Comparison of ENCODE assay signal across 8 mouse cellular contexts in the genomic region with DNA sequence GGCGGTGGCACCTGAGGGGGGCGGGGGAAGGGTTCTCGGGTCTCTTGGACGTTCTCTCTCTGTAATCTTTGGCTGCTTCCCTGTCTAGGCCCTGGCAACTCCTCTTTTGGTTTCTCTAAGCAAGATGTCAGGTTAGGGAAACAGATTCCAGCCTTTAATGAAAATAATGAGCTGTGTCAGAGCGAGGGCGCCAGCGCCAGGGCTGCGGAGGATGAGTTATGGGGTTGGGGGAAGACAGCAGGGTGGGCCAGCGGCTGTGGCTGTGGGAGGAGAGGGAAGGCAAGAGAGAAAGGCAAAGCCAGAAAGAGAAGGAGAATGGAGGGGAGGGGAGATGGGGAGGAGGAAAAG.
DNase-seq lines count a peak whose midpoint lies in the region; ATAC-seq and TF ChIP-seq lines count a peak whose summit lies in the region.

No protein-coding gene starts in this region.

- WGBS in hindbrain, embryonic 14.5 days = 15% methylated on average over 9 of the region's 9 CpGs
- 15% methylated on average over 9 of the region's 9 CpGs for WGBS in liver, embryonic 15.5 days (ENCODE audit: insufficient replicate concordance)
- 12% methylated on average over 9 of the region's 9 CpGs for WGBS in neural tube, embryonic 13.5 days

- TF ChIP-seq POLR2A in CH12.LX (IDR thresholded peaks at IDR 0.05; ENCODE audit: low read depth, low read length) = no peak

- peak overlapping the region in 2 of 3 experiments; percentile 10 to 51 for H3K4me3 ChIP-seq in CH12.LX (replicated peaks in 1 of 3; ENCODE audit: low read depth in 2 of 3, low read length in 2 of 3, poor library complexity in 1 of 3)
- H3K4me3 ChIP-seq in brown adipose tissue, adult 24 weeks (ENCODE audit: insufficient read depth, low read depth, low read length) = peak overlapping the region; percentile 27
- no peak overlapping the region for H3K4me3 ChIP-seq in hindbrain, embryonic 14.5 days (replicated peaks; ENCODE audit: low read length)
- peak overlapping the region; percentile 28 for H3K4me3 ChIP-seq in liver, embryonic 15.5 days (replicated peaks)
- H3K4me3 ChIP-seq in neural tube, embryonic 13.5 days = no peak overlapping the region

- H3K79me2 ChIP-seq in CH12.LX (replicated peaks; ENCODE audit: control insufficient read depth, extremely low read depth, insufficient read depth, poor library complexity, severe bottlenecking) = no peaks in the 10 kb centered on the region

- 0 out of 2 replicates have a peak, but pooled peaks have one; percentile 29 for ATAC-seq in hindbrain, embryonic 14.5 days (ENCODE audit: low FRiP score)
- ATAC-seq in liver, embryonic 15.5 days (ENCODE audit: insufficient read depth) = no peak
- ATAC-seq in neural tube, embryonic 13.5 days (ENCODE audit: low read depth) = peak; percentile 65; the same call in 1 of the 2 replicates
- ATAC-seq in erythroblast, adult 5-6 weeks (replicated peaks; ENCODE audit: low FRiP score, poor library complexity, severe bottlenecking) = no peak

- peaks cover 5% of the 10 kb centered on the region for H3K27me3 ChIP-seq in CH12.LX (replicated peaks)
- H3K27me3 ChIP-seq in hindbrain, embryonic 14.5 days (ENCODE audit: control insufficient read depth, insufficient read depth, low read length) = no peaks in the 10 kb centered on the region
- peaks cover 41% of the 10 kb centered on the region for H3K27me3 ChIP-seq in liver, embryonic 15.5 days
- no peaks in the 10 kb centered on the region for H3K27me3 ChIP-seq in neural tube, embryonic 13.5 days

- dilution Hi-C loops in CH12.LX (cut with MboI; ENCODE audit: extremely low pct_ligation_motif_present, extremely low pct_unique_long_range_greater_than_20kb, low sequenced_read_pairs) = no loop called here

- in situ Hi-C loops in CH12.LX (cut with MboI; ENCODE audit: low pct_ligation_motif_present, low pct_unique_long_range_greater_than_20kb, low sequenced_read_pairs) = no loop called here

- no peak for TF ChIP-seq CTCF in CH12.LX (conservative IDR thresholded peaks at IDR 0.05 in 1 of 2, IDR thresholded peaks at IDR 0.05 in 1 of 2; ENCODE audit: low read depth in 2 of 2, low read length in 2 of 2)

- no peak overlapping the region for H3K27ac ChIP-seq in CH12.LX (ENCODE audit: insufficient read depth, low read depth)
- peak overlapping the region; percentile 46 for H3K27ac ChIP-seq in brown adipose tissue, adult 24 weeks (replicated peaks; ENCODE audit: low read depth, low read length)
- H3K27ac ChIP-seq in hindbrain, embryonic 14.5 days = peak overlapping the region; percentile 74
- no peak overlapping the region for H3K27ac ChIP-seq in liver, embryonic 15.5 days (replicated peaks)
- H3K27ac ChIP-seq in neural tube, embryonic 13.5 days (replicated peaks) = peak overlapping the region; percentile 64

- DNase-seq in CH12.LX (ENCODE audit: extremely low read depth) = no peak
- peak; percentile 32 for DNase-seq in hindbrain, embryonic 14.5 days (ENCODE audit: low spot score)
- DNase-seq in spleen, postnatal 4 days (ENCODE audit: low spot score in 2 of 2) = no peak
- DNase-seq in thymus, postnatal 14 days = no peak

- H3K4me2 ChIP-seq in CH12.LX (ENCODE audit: insufficient read depth, low read depth, poor library complexity, severe bottlenecking) = peak overlapping the region; percentile 68
- H3K4me2 ChIP-seq in hindbrain, embryonic 14.5 days (replicated peaks) = peak overlapping the region; percentile 32; the same call in 1 of the 2 replicates
- peak overlapping the region; percentile 48 for H3K4me2 ChIP-seq in liver, embryonic 15.5 days
- peak overlapping the region; percentile 37 for H3K4me2 ChIP-seq in neural tube, embryonic 13.5 days

- peaks cover 5% of the 10 kb centered on the region for H3K9me3 ChIP-seq in CH12.LX (replicated peaks; ENCODE audit: low read length)
- H3K9me3 ChIP-seq in hindbrain, embryonic 14.5 days (ENCODE audit: control insufficient read depth, low read length) = no peaks in the 10 kb centered on the region
- no peaks in the 10 kb centered on the region for H3K9me3 ChIP-seq in liver, embryonic 15.5 days (replicated peaks)
- H3K9me3 ChIP-seq in neural tube, embryonic 13.5 days = no peaks in the 10 kb centered on the region

- no peak for TF ChIP-seq EP300 in CH12.LX (IDR thresholded peaks at IDR 0.05; ENCODE audit: low read length)

- peaks cover 18 to 60% of the 10 kb centered on the region in 2 experiments for H3K4me1 ChIP-seq in CH12.LX (ENCODE audit: control insufficient read depth in 1 of 2, insufficient read depth in 2 of 2)
- peaks cover 22% of the 10 kb centered on the region for H3K4me1 ChIP-seq in brown adipose tissue, adult 24 weeks (ENCODE audit: control insufficient read depth, insufficient read depth, insufficient read length, low read length)
- H3K4me1 ChIP-seq in hindbrain, embryonic 14.5 days (replicated peaks; ENCODE audit: control insufficient read depth, insufficient read depth, low read length) = peaks cover 22% of the 10 kb centered on the region
- H3K4me1 ChIP-seq in liver, embryonic 15.5 days (replicated peaks) = peaks cover 11% of the 10 kb centered on the region
- peaks cover 47% of the 10 kb centered on the region for H3K4me1 ChIP-seq in neural tube, embryonic 13.5 days (replicated peaks)

- H3K36me3 ChIP-seq in CH12.LX (replicated peaks in 1 of 2; ENCODE audit: control insufficient read depth in 1 of 2, insufficient read depth in 1 of 2, low read length in 1 of 2) = no peaks in the 10 kb centered on the region
- no peaks in the 10 kb centered on the region for H3K36me3 ChIP-seq in hindbrain, embryonic 14.5 days (replicated peaks; ENCODE audit: control insufficient read depth, insufficient read depth)
- no peaks in the 10 kb centered on the region for H3K36me3 ChIP-seq in liver, embryonic 15.5 days (replicated peaks)
- no peaks in the 10 kb centered on the region for H3K36me3 ChIP-seq in neural tube, embryonic 13.5 days

- TF ChIP-seq RAD21 in CH12.LX (IDR thresholded peaks at IDR 0.05; ENCODE audit: low read depth, low read length) = no peak

- H3K9ac ChIP-seq in CH12.LX (ENCODE audit: insufficient read depth, low read depth) = no peak overlapping the region
- H3K9ac ChIP-seq in hindbrain, embryonic 14.5 days = 0 out of 2 replicates have a peak overlapping the region, but pooled peaks have one; percentile 2
- H3K9ac ChIP-seq in liver, embryonic 15.5 days = no peak overlapping the region
- peak overlapping the region; percentile 59 for H3K9ac ChIP-seq in neural tube, embryonic 13.5 days

TF ChIP-seq in CH12.LX, 34 proteins besides CTCF, POLR2A, EP300 and RAD21:
- no peak for TF ChIP-seq CHD1 (IDR thresholded peaks at IDR 0.05; ENCODE audit: low read depth, low read length)
- no peak for TF ChIP-seq TBP (conservative IDR thresholded peaks at IDR 0.05; ENCODE audit: low read depth, low read length)
- no peak for TF ChIP-seq ZKSCAN1 (IDR thresholded peaks at IDR 0.05; ENCODE audit: borderline replicate concordance, low read depth, low read length)
- no peak for TF ChIP-seq USF2 (conservative IDR thresholded peaks at IDR 0.05; ENCODE audit: low read depth, low read length)
- TF ChIP-seq BHLHE40 (IDR thresholded peaks at IDR 0.05; ENCODE audit: low read depth, low read length) = no peak
- no peak for TF ChIP-seq MYC (IDR thresholded peaks at IDR 0.05; ENCODE audit: low read depth, low read length)
- no peak for TF ChIP-seq SIN3A (IDR thresholded peaks at IDR 0.05; ENCODE audit: low read length)
- no peak for TF ChIP-seq KAT2A (IDR thresholded peaks at IDR 0.05; ENCODE audit: insufficient replicate concordance, low read length)
- TF ChIP-seq NELFE (IDR thresholded peaks at IDR 0.05; ENCODE audit: low read depth, low read length) = no peak
- no peak for TF ChIP-seq ETS1 (conservative IDR thresholded peaks at IDR 0.05; ENCODE audit: low read depth, low read length)
- no peak for TF ChIP-seq PAX5 (IDR thresholded peaks at IDR 0.05; ENCODE audit: low read length)
- TF ChIP-seq NRF1 (IDR thresholded peaks at IDR 0.05; ENCODE audit: low read depth, low read length) = no peak

Comparison
In these comparisons a context has a peak if more than half of its experiments do, and no peak if none do; other contexts are left out.
1. H3K27ac ChIP-seq: peak in brown adipose tissue, adult 24 weeks (single experiment), hindbrain, embryonic 14.5 days (single experiment) and neural tube, embryonic 13.5 days (single experiment); none in CH12.LX (single experiment) and liver, embryonic 15.5 days (single experiment).
2. H3K4me3 ChIP-seq: peak in CH12.LX (2 of 3), brown adipose tissue, adult 24 weeks (single experiment) and liver, embryonic 15.5 days (single experiment); none in hindbrain, embryonic 14.5 days (single experiment) and neural tube, embryonic 13.5 days (single experiment).
3. H3K9ac ChIP-seq: peak in hindbrain, embryonic 14.5 days (single experiment) and neural tube, embryonic 13.5 days (single experiment); none in CH12.LX (single experiment) and liver, embryonic 15.5 days (single experiment).
4. ATAC-seq: peak in hindbrain, embryonic 14.5 days (single experiment) and neural tube, embryonic 13.5 days (single experiment); none in liver, embryonic 15.5 days (single experiment) and erythroblast, adult 5-6 weeks (single experiment).
5. Peak in every context shown above with its lines, with median percentiles within 50 percentile points of each other: H3K4me2 ChIP-seq.